Mouse (Mus musculus) 416B (cell line): ENCODE data around the gene Plpp2.
A peak's percentile ranks its signal among the peaks of the same experiment; 100 is the strongest.

Experiments used
- DNase-seq: peaks from one replicate; pipeline ENCODE4 v3.0.0; 2011; ENCODE audit warnings: low read depth

Gene Plpp2

DNA sequence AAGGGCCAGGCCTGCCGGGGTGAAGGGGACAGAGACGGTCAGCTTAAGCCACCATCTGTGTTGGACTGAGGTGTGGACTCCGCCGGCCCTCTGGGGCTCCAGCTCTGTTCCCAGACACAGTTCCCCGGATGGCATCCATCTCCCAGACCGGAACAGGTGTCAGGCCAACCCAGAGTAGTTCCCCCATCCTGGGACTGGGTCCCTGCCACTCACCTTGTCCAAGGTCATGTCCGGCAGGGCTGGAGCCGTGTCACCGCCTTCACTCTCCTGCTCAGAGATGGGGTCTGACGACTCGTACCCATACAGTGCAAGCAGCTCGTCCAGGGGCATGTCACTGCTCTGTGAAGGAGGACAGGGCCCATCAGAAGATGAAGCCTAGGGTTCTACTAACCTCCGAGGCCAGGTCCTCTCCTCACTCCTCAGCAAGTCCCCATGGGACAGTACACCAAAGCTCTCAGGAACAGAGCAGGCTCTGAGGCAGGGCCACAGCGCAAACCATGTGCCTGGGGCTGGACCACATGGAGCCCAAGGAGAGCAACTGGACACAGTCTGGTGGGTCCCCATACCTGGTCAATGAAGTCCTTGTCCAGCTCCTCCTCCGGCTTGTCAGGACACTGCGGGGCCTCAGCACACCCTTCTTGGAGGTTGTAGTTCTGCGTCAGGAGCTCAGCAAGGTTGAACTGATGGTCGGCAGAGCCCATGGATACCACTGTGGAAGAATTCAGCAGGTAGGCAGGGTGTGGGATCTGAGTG, 15.6 kb upstream of the Plpp2 start:
- no peak for DNase-seq

- DNase-seq: no peak
Measured at GRCm38 (mm10) chr10:79548546-79548945, 14.9 kb upstream of the Plpp2 start.

DNA sequence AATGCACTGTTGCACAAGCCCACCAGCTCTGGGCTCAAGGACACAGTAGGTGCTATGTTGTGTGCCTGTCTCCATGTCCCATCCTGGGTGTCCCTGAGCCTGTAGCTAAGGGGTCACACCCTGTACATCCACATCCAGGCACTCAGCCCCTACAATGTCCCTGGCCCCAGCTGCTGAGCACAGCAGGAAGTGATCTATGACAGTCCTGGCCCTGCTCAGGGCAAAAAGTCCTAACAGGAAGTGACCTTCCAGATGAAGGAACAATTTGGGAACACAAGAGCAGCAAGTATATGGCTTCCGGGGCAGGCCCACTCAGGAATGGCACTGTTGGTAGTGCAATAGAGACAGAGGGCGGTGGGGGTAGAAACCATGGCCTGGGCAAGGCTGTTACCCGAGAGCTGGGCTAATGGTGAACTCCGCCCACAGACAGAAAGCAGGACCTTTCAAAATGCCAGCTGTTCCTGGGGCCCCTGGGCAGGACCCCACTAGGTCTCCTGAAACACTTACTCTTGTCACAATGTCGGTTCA, 13.6 kb upstream of the Plpp2 start:
- no peak for DNase-seq

DNA sequence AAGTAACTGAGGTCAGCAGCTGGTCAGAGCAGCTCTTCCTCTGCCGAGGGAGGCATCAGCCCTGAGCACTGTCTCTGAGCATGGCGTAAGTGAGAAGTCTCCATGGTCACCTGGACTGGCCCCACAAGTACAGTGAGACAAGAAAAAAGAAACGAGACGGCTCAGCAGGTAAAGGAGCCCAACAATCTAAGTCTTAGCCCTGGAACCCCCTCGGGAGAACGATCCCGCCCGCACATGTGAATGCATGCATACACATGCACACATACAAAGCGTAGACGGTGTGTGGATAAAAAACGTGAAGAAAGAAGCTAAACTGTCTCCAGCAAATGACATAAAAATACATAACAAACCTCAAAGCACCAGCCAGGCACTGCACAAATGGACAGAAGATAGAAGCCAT, 12.9 kb upstream of the Plpp2 start:
- no peak for DNase-seq

DNA sequence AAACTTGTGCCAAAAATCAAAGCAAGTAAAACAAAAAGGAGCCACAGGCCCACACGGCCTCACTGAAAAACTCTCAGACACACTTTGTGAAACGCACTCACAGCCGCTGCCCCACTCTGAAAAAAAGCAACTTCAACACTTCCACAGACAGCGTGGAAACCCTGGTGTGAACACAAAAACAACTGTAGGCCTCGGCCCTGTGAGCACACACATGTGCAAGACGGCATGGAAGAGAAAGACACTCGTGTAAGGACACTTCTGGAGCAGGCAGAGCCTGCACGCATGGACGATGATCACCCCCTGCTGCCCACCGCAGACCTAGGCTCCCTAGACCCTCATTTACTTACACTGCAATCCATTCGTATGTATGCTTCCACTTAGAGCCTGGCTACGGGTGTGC, 12.3 kb upstream of the Plpp2 start:
- DNase-seq: no peak

- no peak for DNase-seq
Measured at GRCm38 (mm10) chr10:79544631-79545030, 11.0 kb upstream of the Plpp2 start.

DNA sequence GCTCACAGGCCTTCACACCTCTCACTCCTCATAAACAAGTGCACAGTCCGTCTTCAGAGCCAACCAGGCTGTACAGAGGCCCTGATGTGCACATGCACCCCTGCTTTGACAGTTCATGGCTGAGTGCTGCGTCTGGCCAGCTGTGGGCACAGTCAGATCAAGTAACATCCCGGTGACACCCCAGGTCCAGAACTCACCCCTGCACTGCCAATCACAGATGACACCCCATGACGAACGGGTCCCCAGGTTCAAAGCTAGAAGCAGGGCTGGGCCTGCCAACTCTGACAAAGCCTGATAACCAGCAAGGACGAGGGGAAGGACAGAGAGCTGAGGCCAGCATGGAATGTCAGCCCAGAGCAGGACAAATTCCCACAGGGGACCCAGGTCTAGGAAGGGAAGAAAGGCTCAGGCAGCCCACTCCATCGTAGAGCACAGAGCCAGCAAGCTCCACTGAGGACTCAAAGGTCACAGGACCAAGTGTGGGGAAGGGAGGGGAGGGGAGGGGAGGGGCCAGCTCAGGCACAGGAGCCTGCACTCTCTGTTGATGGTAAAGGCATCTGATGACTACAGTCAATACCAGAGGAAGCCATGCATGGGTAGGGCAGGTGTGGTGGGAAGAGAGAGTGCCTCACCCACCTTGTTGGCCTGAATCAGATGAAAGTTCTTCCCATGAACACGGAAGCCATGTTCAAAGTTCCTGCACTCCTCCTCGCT, 10.4 kb upstream of the Plpp2 start:
- DNase-seq: no peak

GRCm38 (mm10) chr10:79542171-79542570, 8.6 kb upstream of the Plpp2 start:
- DNase-seq: no peak

GRCm38 (mm10) chr10:79541522-79541921, 7.9 kb upstream of the Plpp2 start:
- DNase-seq: no peak

DNA sequence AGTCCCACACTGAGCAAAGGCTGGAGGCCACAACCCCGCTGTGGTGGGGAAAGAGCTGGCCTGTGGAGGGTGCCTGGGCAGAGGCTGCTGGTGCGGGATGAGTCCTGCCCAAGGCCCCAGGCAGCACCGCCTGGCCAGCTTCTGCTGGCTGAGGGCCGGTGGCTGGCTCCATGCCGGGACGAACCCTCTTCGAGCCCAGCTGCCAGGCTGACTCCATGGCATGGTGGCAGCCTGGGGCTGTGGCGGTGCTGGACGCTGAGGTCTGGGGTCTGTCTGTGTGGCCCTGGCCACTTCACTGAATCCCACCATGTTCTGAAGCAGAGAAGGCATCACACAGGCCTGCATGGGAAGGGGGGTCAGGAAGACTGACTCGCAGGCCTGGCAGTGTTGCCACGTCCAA, 7.2 kb upstream of the Plpp2 start:
- no peak for DNase-seq

GRCm38 (mm10) chr10:79539701-79540495, 6.3 kb upstream of the Plpp2 start:
- no peak for DNase-seq

GRCm38 (mm10) chr10:79538873-79539272, 5.3 kb upstream of the Plpp2 start:
- peak; percentile 48 for DNase-seq

- no peak for DNase-seq
Measured at GRCm38 (mm10) chr10:79538323-79538722, 4.7 kb upstream of the Plpp2 start.

DNA sequence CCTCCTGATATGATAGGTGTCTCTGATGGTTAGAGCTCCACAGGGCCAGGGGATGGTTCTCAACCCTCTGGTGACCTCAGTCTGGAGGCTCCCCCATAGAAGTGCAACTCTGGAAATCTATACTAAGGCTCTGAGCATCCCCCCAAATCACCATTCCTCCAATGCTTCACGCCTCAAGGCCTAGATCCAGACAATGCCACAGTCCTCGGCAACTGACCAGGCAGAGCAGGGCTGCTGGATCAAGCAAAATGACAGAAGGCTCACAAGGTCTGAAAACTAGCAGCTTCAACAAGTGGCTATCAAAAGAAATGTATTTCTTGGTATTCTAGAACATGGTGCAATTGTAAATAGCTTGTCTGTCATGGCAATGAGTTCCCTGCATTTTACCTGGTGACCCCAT, 4.2 kb upstream of the Plpp2 start:
- DNase-seq: no peak

GRCm38 (mm10) chr10:79537271-79537670, 3.7 kb upstream of the Plpp2 start:
- no peak for DNase-seq

DNA sequence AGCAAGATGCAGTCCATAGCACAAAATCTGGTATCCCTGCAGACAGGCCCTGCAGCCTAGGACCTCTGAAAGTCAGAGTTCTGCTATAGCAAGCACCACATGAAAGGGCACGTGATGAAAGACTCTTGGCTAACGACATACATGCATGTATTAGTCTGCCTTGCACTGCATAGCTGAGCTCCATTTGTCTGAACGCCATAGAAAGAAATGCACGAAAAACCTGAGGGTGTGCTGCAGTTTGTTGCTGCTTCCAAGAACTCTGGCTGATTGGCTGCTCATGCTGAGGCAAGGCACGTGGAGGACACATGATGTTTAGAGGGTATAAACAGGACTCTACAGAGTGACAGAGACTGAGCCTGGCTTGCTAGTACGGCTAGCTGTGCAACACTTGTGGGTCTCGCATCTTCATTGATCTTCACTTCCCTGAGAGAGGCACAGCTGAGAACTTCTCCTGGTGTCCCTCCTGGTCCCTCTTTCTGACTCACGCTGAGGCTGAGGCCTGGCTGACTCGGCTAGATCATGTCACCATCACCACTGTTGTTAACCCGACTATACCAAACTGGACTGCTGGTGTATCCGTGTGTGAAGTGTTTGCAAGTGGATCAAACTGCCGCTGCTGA, 3.0 kb upstream of the Plpp2 start:
- no peak for DNase-seq

GRCm38 (mm10) chr10:79535431-79535830, 1.8 kb upstream of the Plpp2 start:
- no peak for DNase-seq

DNA sequence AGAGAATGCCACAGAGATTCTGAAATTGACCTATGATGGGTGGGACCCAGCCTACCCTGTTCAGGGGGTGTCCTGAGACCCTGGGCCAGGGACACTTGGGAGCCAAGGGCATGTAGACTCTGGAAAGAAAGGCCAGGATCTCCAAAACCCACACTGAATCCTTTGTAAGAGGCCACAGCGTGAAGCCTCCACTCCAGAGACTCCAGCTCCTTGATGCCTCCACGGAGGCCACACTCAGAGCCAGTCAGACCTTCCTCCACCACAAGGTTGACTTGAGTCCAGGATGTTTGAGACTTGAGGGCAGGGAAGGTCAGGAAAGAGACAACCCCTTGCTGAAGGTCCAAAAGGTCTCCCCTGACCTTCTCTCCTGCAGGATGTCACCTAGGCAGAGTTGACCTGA, 830 bp upstream of the Plpp2 start:
- DNase-seq: no peak

GRCm38 (mm10) chr10:79532678-79533077, 918 bp downstream of the Plpp2 start:
- no peak for DNase-seq

- no peak for DNase-seq
Measured at GRCm38 (mm10) chr10:79531593-79531992, 2.0 kb downstream of the Plpp2 start.

DNA sequence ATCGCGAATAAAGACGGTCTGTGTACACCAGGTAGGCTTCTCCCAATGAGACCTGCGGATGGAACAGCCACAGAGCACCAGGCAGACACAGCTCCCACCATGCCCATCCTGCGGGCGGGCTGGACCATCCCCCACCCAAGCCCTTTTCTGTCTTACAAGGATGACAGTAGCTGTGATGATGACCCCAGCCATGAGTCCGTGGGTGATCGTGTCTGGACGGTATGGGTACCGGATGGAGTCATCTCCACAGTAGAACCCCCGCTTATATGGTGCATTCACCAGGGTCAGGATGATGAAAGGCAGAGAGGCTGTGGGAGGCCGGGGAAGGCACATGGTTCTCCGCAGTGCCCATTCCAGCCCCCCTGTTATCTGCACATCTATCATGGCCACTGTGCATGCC, 2.9 kb downstream of the Plpp2 start:
- no peak for DNase-seq

GRCm38 (mm10) chr10:79530241-79530640, 3.4 kb downstream of the Plpp2 start:
- no peak for DNase-seq
